Mouse (Mus musculus): ENCODE data around the gene Flnb.

DNA sequence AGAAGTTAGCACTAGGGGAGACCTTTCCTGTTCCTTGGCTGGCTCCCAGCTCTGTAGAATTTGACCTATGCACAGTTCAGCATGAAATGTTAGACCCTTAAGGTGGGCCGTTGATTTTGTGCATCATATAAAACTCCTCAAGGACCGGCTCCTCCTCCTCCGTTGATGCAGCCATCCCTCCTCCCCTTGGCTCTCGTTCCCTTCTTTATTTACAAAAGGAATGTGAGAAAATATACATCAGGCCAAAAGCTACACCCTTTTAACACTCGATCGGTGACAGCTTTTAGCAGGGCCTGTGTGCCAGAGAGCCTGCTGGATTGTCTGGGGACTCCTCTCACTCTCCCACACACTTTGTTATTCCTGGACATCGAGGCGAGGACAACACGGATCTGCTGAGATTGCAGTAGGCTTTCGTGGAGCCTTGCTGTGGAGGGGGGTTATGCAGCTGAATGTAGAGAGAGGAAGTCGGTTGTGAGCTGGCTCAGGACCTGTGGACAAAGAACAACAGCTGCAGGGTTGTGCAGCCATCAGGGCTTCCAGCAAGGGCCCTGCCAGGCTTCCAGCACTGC, 82.8 kb downstream of the Flnb start:
- TF ChIP-seq CTCF (conservative IDR thresholded peaks at IDR 0.05; ENCODE audit: insufficient read depth, insufficient read length, low read depth, low read length) (no peak), POLR2A (IDR thresholded peaks at IDR 0.05; ENCODE audit: low read depth, low read length) (no peak)
